18 mouse cellular contexts compared by ENCODE assay signal in the genomic region with DNA sequence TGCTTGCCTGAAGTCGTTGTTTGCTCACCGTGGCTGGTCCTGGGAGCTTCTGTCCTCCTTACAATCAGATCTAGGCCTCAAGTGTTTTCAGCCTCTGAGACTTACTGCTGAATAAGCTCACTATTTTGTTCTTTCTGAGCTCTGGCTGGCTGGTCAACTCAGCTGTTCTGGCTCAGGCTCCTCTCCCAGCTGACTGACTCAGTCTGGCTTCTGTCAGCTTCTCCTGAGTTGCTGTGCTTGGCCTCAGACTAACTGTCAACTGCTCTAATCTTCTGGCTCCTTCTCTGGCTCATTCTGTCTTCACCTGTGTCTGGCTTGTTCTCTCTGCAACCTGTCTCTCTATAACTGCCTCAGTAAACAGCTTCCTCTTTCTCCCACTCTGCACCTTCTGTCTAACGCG.
"Had no signal": no experiment of that assay in that cellular context is flagged by ENCODE, and none has a peak within 500 bp of the region (broad histone marks: within the 10 kb centered on the region; RNA-seq: fewer than 3 reads in every experiment).

No protein-coding gene starts in this region.

- H3K4me3 ChIP-seq: limb, embryonic 12.5 days; liver, embryonic 13.5 days; lung, embryonic 15.5 days; megakaryocyte, embryonic 14.5 days; midbrain, embryonic 15.5 days; neural tube, embryonic 12.5 days had no signal

- ATAC-seq: liver, postnatal 0 days; midbrain, embryonic 15.5 days had no signal

- H3K27ac ChIP-seq: limb, embryonic 12.5 days; liver, embryonic 13.5 days; lung, embryonic 15.5 days; macrophage; midbrain, embryonic 15.5 days; neural tube, embryonic 12.5 days had no signal

- H3K4me1 ChIP-seq: limb, embryonic 12.5 days; liver, embryonic 13.5 days; lung, embryonic 15.5 days; midbrain, embryonic 15.5 days; neural tube, embryonic 12.5 days had no signal

- H3K9ac ChIP-seq: limb, embryonic 12.5 days; liver, embryonic 13.5 days; liver, postnatal 0 days; lung, embryonic 15.5 days; midbrain, embryonic 15.5 days; neural tube, embryonic 12.5 days had no signal

- DNase-seq: kidney, postnatal 14 days; layer of hippocampus, adult 9-11 months; layer of hippocampus, postnatal 36 days; liver; liver, embryonic 13.5 days; liver, postnatal 0 days; lung, postnatal 14 days; retina, postnatal 1 day; right cerebral cortex, postnatal 4 days; spleen, adult 18-20 months; thymus, postnatal 36 days had no signal

- H3K4me2 ChIP-seq: limb, embryonic 12.5 days; liver, embryonic 13.5 days; lung, embryonic 15.5 days; midbrain, embryonic 11.5 days; midbrain, embryonic 15.5 days; neural tube, embryonic 12.5 days had no signal

- H3K27me3 ChIP-seq: limb, embryonic 12.5 days; liver, embryonic 13.5 days; lung, embryonic 15.5 days; megakaryocyte, embryonic 14.5 days; midbrain, embryonic 15.5 days; neural tube, embryonic 12.5 days had no signal

- H3K9me3 ChIP-seq: limb, embryonic 12.5 days; liver, embryonic 13.5 days; lung, embryonic 15.5 days; megakaryocyte, embryonic 14.5 days; midbrain, embryonic 15.5 days; neural tube, embryonic 12.5 days had no signal
